Mouse (Mus musculus) CH12.LX (cell line): ENCODE measurements around the gene Ccnl1.

ENCODE experiments used
- CTCF ChIP-seq, 2 experiments: IDR thresholded peaks in 1 of 2; conservative IDR thresholded peaks in 1 of 2; 2 replicates each; pipeline ENCODE4 v1.5.1; 2011 to 2012; ENCODE audit warnings: low read depth in 2 of 2, low read length in 2 of 2, improper control_type of control experiment in 1 of 2, inconsistent platforms in 1 of 2, mild to moderate bottlenecking in 1 of 2, moderate library complexity in 1 of 2
- EP300 ChIP-seq: IDR thresholded peaks from 2 replicates; pipeline ENCODE4 v1.6.1; 2011; ENCODE audit warnings: low read length, improper control_type of control experiment
- ETS1 ChIP-seq: conservative IDR thresholded peaks from 2 replicates; pipeline ENCODE4 v1.6.1; 2012; ENCODE audit warnings: low read depth, mild to moderate bottlenecking, inconsistent platforms, low read length, improper control_type of control experiment, moderate library complexity
- HCFC1 ChIP-seq: IDR thresholded peaks from 2 replicates; pipeline ENCODE4 v1.6.1; 2012; ENCODE audit warnings: low read depth, mild to moderate bottlenecking, inconsistent platforms, low read length, improper control_type of control experiment
- MAX ChIP-seq: IDR thresholded peaks from 2 replicates; pipeline ENCODE4 v1.6.1; 2011; ENCODE audit warnings: low read length, improper control_type of control experiment
- MAZ ChIP-seq: IDR thresholded peaks from 2 replicates; pipeline ENCODE4 v1.6.1; 2012; ENCODE audit warnings: low read depth, mild to moderate bottlenecking, inconsistent platforms, low read length, improper control_type of control experiment, moderate library complexity
- NRF1 ChIP-seq: IDR thresholded peaks from 2 replicates; pipeline ENCODE4 v1.6.1; 2014; ENCODE audit warnings: low read depth, mild to moderate bottlenecking, inconsistent platforms, low read length, improper control_type of control experiment, moderate library complexity
- POLR2A ChIP-seq: IDR thresholded peaks from 2 replicates; pipeline ENCODE4 v1.6.1; 2011; ENCODE audit warnings: low read depth, mild to moderate bottlenecking, improper control_type of control experiment, low read length
- SMC3 ChIP-seq: IDR thresholded peaks from 2 replicates; pipeline ENCODE4 v1.6.1; 2011; ENCODE audit warnings: low read depth, low read length, improper control_type of control experiment
- TBP ChIP-seq: conservative IDR thresholded peaks from 2 replicates; pipeline ENCODE4 v1.6.1; 2011; ENCODE audit warnings: low read depth, low read length, improper control_type of control experiment
- TCF12 ChIP-seq: IDR thresholded peaks from 2 replicates; pipeline ENCODE4 v1.6.1; 2014; ENCODE audit warnings: low read depth, mild to moderate bottlenecking, inconsistent platforms, low read length, improper control_type of control experiment
- ZMIZ1 ChIP-seq: IDR thresholded peaks from 2 replicates; pipeline ENCODE4 v1.6.1; 2012; ENCODE audit warnings: low read depth, mild to moderate bottlenecking, inconsistent platforms, low read length, improper control_type of control experiment

DNA sequence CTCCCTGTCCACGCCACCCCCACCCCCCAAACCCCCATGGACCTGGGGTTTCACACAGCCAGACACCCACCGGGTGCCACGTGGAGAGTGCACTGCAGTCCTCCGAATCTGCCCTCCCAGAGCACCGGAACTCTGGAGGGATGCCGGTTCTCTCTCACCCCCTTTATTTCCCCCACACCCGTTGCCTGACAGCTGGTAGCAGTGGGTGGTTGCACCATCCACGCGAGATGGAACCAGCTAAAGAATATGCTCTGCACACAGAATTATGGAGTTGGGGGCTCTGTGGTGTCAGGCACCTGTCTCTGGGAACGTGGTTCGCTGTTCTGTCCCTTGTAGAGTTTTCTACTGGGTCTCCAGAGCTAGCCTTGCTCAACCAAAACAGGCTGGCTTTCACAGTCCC, 45.8 kb downstream of the Ccnl1 start:
- no peak for TF ChIP-seq CTCF (conservative IDR thresholded peaks at IDR 0.05 in 1 of 2, IDR thresholded peaks at IDR 0.05 in 1 of 2; ENCODE audit: low read depth in 2 of 2, low read length in 2 of 2)
- TF ChIP-seq EP300 = no peak
- no peak for TF ChIP-seq TBP
- TF ChIP-seq NRF1 = no peak
- no peak for TF ChIP-seq ZMIZ1
- TF ChIP-seq POLR2A = no peak
- no peak for TF ChIP-seq HCFC1
- no peak for TF ChIP-seq MAZ
- TF ChIP-seq MAX = no peak
- TF ChIP-seq ETS1 = no peak
- TF ChIP-seq TCF12 = no peak
- TF ChIP-seq SMC3 = no peak
